Mouse (Mus musculus): Measurements from ENCODE around the gene Cpeb1.

DNA sequence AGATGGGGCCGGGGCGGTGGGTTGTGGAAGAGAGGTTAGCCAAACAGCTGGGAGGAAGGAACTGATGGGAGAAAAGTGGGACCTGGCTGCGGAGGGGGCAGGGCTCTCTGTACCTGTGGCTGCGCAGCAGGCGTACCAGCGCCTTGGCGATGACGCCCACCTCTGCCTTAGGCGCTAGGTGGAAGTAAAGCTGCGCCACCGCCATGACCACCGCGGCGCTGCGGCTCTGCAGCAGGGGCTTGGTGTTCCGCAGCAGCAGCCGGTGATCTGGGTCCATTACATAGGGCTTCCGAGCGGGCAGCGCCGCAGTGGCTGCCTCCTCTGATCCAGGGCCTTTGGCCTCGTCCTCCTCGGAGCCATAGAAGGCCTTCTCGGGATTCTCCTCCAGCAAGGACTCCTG is 21.6 kb upstream of the Cpeb1 start:
- TF ChIP-seq GATA1 (IDR thresholded peaks at IDR 0.05; ENCODE audit: borderline replicate concordance, low read length), result no peak
- TF ChIP-seq FLI1 (IDR thresholded peaks at IDR 0.05; ENCODE audit: low read length), result no peak

Measured in megakaryocyte, embryonic 14.5 days (primary cell).